20 mouse cellular contexts compared by ENCODE assay signal in the genomic region with DNA sequence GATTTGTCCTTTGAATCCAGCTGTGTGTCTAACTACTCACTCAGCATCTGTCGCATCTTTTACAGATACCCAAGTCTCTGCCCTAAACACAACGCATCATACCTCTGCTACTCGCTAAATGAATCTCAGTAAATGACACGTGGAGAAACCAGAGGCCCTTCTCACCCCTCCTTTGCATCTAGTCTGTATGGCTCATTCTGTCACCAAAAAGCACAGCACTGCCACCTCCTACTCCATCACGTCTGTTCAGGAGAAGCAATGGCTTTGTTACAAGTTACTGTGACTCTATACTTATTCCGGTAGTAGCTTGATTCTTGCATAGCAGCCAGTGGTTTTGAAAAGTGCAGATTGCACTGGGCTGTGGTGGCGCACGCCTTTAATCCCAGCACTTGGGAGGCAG. TPM values are rescaled to one million over a fixed set of nuclear protein-coding genes. Genes with fewer than 3 reads are reported as not detected.
DNase-seq lines count a peak whose midpoint lies in the region; TF ChIP-seq lines count a peak whose summit lies in the region.
"Had no signal": no experiment of that assay in that cellular context is flagged by ENCODE, and none has a peak within 500 bp of the region (broad histone marks: within the 10 kb centered on the region; RNA-seq: fewer than 3 reads in every experiment).

No protein-coding gene starts in this region.

- peak; percentile 44 to 60 for DNase-seq in frontal cortex, adult 2 months (ENCODE audit: extremely low spot score in 1 of 2, low spot score in 1 of 2)
- DNase-seq in frontal cortex, postnatal 25 days (ENCODE audit: low spot score in 2 of 2) = no peak
- DNase-seq in left cerebral cortex, adult 18-20 months (ENCODE audit: low spot score in 2 of 2) = peak; percentile 25 to 40
- no peak for DNase-seq in left cerebral cortex, postnatal 10 days (ENCODE audit: extremely low spot score in 1 of 2, low spot score in 2 of 2)
- peak; percentile 16 for DNase-seq in right cerebral cortex, postnatal 25 days
- no peak for DNase-seq in right cerebral cortex, postnatal 4 days
- no peak for DNase-seq in gastrocnemius, adult 2 months
- DNase-seq: adrenal gland, postnatal 10 days; cerebellum, adult 18-20 months; cerebellum, adult 9-11 months; cerebellum, postnatal 36 days; gastrocnemius, postnatal 36 days; heart, adult 11 months; heart, postnatal 36 days had no signal

- intact Hi-C loops in left cerebral cortex, postnatal 10 days (cut with DNase I) = no loop called here
- intact Hi-C loops in gastrocnemius, adult 2 months (cut with DNase I) = no loop called here

- H3K4me3 ChIP-seq in gastrocnemius, adult 2 months = no peak overlapping the region
- H3K4me3 ChIP-seq: embryonic facial prominence, embryonic 13.5 days; forebrain, embryonic 12.5 days; heart, embryonic 13.5 days; hindbrain, embryonic 15.5 days had no signal

- TF ChIP-seq CTCF in gastrocnemius, adult 2 months (IDR thresholded peaks at IDR 0.05) = no peak

- H3K27ac ChIP-seq in gastrocnemius, adult 2 months = no peak overlapping the region
- H3K27ac ChIP-seq: embryonic facial prominence, embryonic 13.5 days; forebrain, embryonic 12.5 days; heart, embryonic 13.5 days; hindbrain, embryonic 15.5 days had no signal

RNA-seq across cellular contexts. Expression of a gene that starts 9.4 kb away (rescaled TPM):
- polyA plus RNA-seq in frontal cortex, adult 2 months (2012; rRNA removed) = 2.7 TPM in 2 replicates
- 1 to 10 TPM; 1.1 to 1.5 TPM for total RNA-seq in left cerebral cortex, adult 18-20 months (2021)
- 1 to 10 TPM in 1 of 2 experiments, under 1 TPM in 1; 0.53 to 1.3 TPM for total RNA-seq in left cerebral cortex, postnatal 10 days (2021)
- total RNA-seq in gastrocnemius, adult 2 months (2021) = not detected
- total RNA-seq: gastrocnemius, adult 8-10 months; MEL had no signal

Comparison
In these comparisons a context has a peak if more than half of its experiments do, and no peak if none do; other contexts are left out.
1. DNase-seq: peak in frontal cortex, adult 2 months (2 of 2), left cerebral cortex, adult 18-20 months (2 of 2) and right cerebral cortex, postnatal 25 days (single experiment); none in frontal cortex, postnatal 25 days (0 of 2), left cerebral cortex, postnatal 10 days (0 of 2), right cerebral cortex, postnatal 4 days (single experiment) and gastrocnemius, adult 2 months (single experiment).